Mouse (Mus musculus) liver, embryonic 14.5 days (tissue): Measurements from ENCODE around the gene Magi1. TPM values are rescaled to one million over a fixed set of nuclear protein-coding genes. Genes with fewer than 3 reads are reported as not detected.

Experiments used
- ATAC-seq: fragments of 200-750 bp; cut with Nextera tagmentation; 2 replicates; pipeline ENCODE4 v1.8.0; 2017; ENCODE audit warnings: moderate number of reproducible peaks, mild to moderate bottlenecking, moderate library complexity; ENCODE audit not compliant: insufficient read depth
- DNase-seq, 3 experiments: peaks; one replicate each; pipeline ENCODE4 v3.0.0-alpha.2; 2012 to 2013; ENCODE audit warnings: low read depth in 3 of 3, low spot score in 3 of 3
- H3K27ac ChIP-seq: fragments of 300-500 bp; sonication (generic); 2 replicates; pipeline ENCODE4 v1.5.1; 2014; ENCODE audit warnings: moderate library complexity, mild to moderate bottlenecking, control low read depth, inconsistent platforms
- H3K27me3 ChIP-seq: fragments of 300-500 bp; sonication (generic); 2 replicates; pipeline ENCODE4 v1.6.1; 2014; ENCODE audit warnings: mild to moderate bottlenecking, low read length, moderate library complexity; ENCODE audit not compliant: control insufficient read depth, insufficient read depth
- H3K36me3 ChIP-seq: fragments of 300-500 bp; sonication (generic); replicated peaks from 2 replicates; pipeline ENCODE4 v1.6.1; 2014; ENCODE audit warnings: low read depth; ENCODE audit not compliant: control insufficient read depth, insufficient read depth
- H3K4me1 ChIP-seq, 2 experiments: fragments of 200-500 bp in 1 of 2; fragments of 300-500 bp in 1 of 2; sonication (generic) in 1 of 2; replicated peaks; 2 replicates each; pipeline ENCODE4 v1.6.1; 2012 to 2014; ENCODE audit warnings: antibody characterized with exemption in 1 of 2, inconsistent platforms in 1 of 2, low read length in 1 of 2; ENCODE audit not compliant: control insufficient read depth in 2 of 2, insufficient read depth in 2 of 2
- H3K4me2 ChIP-seq: fragments of 300-500 bp; sonication (generic); 2 replicates; pipeline ENCODE4 v1.6.1; 2014; ENCODE audit warnings: low read depth, mild to moderate bottlenecking, control low read depth, moderate library complexity
- H3K4me3 ChIP-seq, 2 experiments: fragments of 200-500 bp in 1 of 2; fragments of 300-500 bp in 1 of 2; sonication (generic) in 1 of 2; 2 replicates each; pipeline ENCODE4 v1.5.1; 2012 to 2014; ENCODE audit warnings: low read depth in 2 of 2, low read length in 2 of 2, mild to moderate bottlenecking in 2 of 2, control low read depth in 1 of 2, inconsistent platforms in 1 of 2, moderate library complexity in 1 of 2; ENCODE audit not compliant: insufficient read depth in 1 of 2
- H3K9ac ChIP-seq: fragments of 300-500 bp; sonication (generic); replicated peaks from 2 replicates; pipeline ENCODE4 v1.6.1; 2014; ENCODE audit warnings: mild to moderate bottlenecking, control low read depth, moderate library complexity
- H3K9me3 ChIP-seq: fragments of 300-500 bp; sonication (generic); 2 replicates; pipeline ENCODE4 v1.6.1; 2016; ENCODE audit warnings: low read length, mixed read lengths; ENCODE audit not compliant: control insufficient read depth
- CTCF ChIP-seq: IDR thresholded peaks from 2 replicates; pipeline ENCODE4 v1.5.1; 2016; ENCODE audit warnings: antibody characterized with exemption, low read depth, control low read depth
- EP300 ChIP-seq: IDR thresholded peaks from 2 replicates; pipeline ENCODE4 v1.6.1; 2016; ENCODE audit warnings: antibody characterized with exemption, low read depth
- WGBS: fragments of 180-500 bp; shearing (Covaris S2); extraction: QIAGEN DNeasy Blood & Tissue Kit; methylation state at CpG from one replicate; pipeline ENCODE4 v1.1.7; 2014; ENCODE audit not compliant: insufficient replicate concordance; 5-methylcytosine and 5-hydroxymethylcytosine counted together
- polyA plus RNA-seq, 2 experiments: library from polyadenylated mRNA; depleted of rRNA in 1 of 2; stranded (reverse) in 1 of 2; unstranded in 1 of 2; fragments of >200 nt; fragmentation: Nextera tagmentation in 1 of 2; extraction: Ambion mirVana in 1 of 2; gene quantifications; 2 replicates each; pipeline versions ENCODE4 v1.2.1 to v1.2.3; 2012 to 2014

Gene Magi1
- polyA plus RNA-seq, 2 experiments = 1.1 to 1.3 TPM

GRCm38 (mm10) chr6:94036554-94036953, 247.2 kb downstream of the Magi1 start:
- Histone ChIP-seq H3K4me2 (no peak overlapping the region), H3K9ac (no peak overlapping the region), H3K4me3 (no peak overlapping the region), H3K4me1 (no peaks in the 10 kb centered on the region), H3K27me3 (no peaks in the 10 kb centered on the region), H3K36me3 (no peaks in the 10 kb centered on the region), H3K27ac (no peak overlapping the region), H3K9me3 (no peaks in the 10 kb centered on the region)
- 59% methylated on average over 7 of the region's 7 CpGs for WGBS
- ATAC-seq (no peak), DNase-seq (no peak)
- TF ChIP-seq EP300 (no peak), CTCF (no peak)

- Histone ChIP-seq H3K9me3 (no peaks in the 10 kb centered on the region), H3K9ac (no peak overlapping the region), H3K36me3 (no peaks in the 10 kb centered on the region), H3K27me3 (no peaks in the 10 kb centered on the region), H3K4me2 (no peak overlapping the region), H3K4me3 (no peak overlapping the region), H3K27ac (no peak overlapping the region), H3K4me1 (peaks cover 0 to 5% of the 10 kb centered on the region in 2 experiments; a peak in 2 of 4 replicates)
- no peak for TF ChIP-seq EP300
- TF ChIP-seq CTCF = no peak
- ATAC-seq = no peak
- 70% methylated on average over 9 of the region's 9 CpGs for WGBS
- no peak for DNase-seq
Measured at GRCm38 (mm10) chr6:94026361-94026760, 257.4 kb downstream of the Magi1 start.

GRCm38 (mm10) chr6:94022437-94022836, 261.3 kb downstream of the Magi1 start:
- TF ChIP-seq EP300 (no peak; the same call in 1 of the 2 replicates), CTCF (no peak)
- no peak overlapping the region for H3K27ac ChIP-seq
- ATAC-seq (no peak), DNase-seq (no peak)
- H3K4me3 ChIP-seq = no peak overlapping the region
- peaks cover 0 to 5% of the 10 kb centered on the region in 2 experiments; a peak in 2 of 4 replicates for H3K4me1 ChIP-seq
- H3K9ac ChIP-seq = no peak overlapping the region
- no peak overlapping the region for H3K4me2 ChIP-seq
- no peaks in the 10 kb centered on the region for H3K27me3 ChIP-seq
- no peaks in the 10 kb centered on the region for H3K36me3 ChIP-seq
- H3K9me3 ChIP-seq = no peaks in the 10 kb centered on the region
- WGBS = 16% methylated on average over 5 of the region's 5 CpGs

- no peak overlapping the region for H3K27ac ChIP-seq
- H3K36me3 ChIP-seq = no peaks in the 10 kb centered on the region
- no peak overlapping the region for H3K4me3 ChIP-seq
- ATAC-seq = no peak
- no peak overlapping the region for H3K9ac ChIP-seq
- no peak overlapping the region for H3K4me2 ChIP-seq
- WGBS = 19% methylated on average over 8 of the region's 8 CpGs
- H3K9me3 ChIP-seq = no peaks in the 10 kb centered on the region
- TF ChIP-seq EP300 = no peak
- no peak for TF ChIP-seq CTCF
- DNase-seq = no peak
- peaks cover 0 to 5% of the 10 kb centered on the region in 2 experiments; a peak in 2 of 4 replicates for H3K4me1 ChIP-seq
- no peaks in the 10 kb centered on the region for H3K27me3 ChIP-seq
Measured at GRCm38 (mm10) chr6:94021239-94021962, 262.3 kb downstream of the Magi1 start.

- Histone ChIP-seq H3K27me3 (no peaks in the 10 kb centered on the region), H3K36me3 (no peaks in the 10 kb centered on the region), H3K9me3 (no peaks in the 10 kb centered on the region), H3K9ac (no peak overlapping the region), H3K4me2 (no peak overlapping the region), H3K4me1 (peaks cover 0 to 5% of the 10 kb centered on the region in 2 experiments; a peak in 2 of 4 replicates), H3K4me3 (no peak overlapping the region), H3K27ac (no peak overlapping the region)
- DNase-seq (no peak), ATAC-seq (no peak)
- TF ChIP-seq CTCF (no peak), EP300 (no peak)
- WGBS = 69% methylated on average over 4 of the region's 4 CpGs
Measured at GRCm38 (mm10) chr6:94020566-94020965, 263.2 kb downstream of the Magi1 start.
